Mouse (Mus musculus) forebrain, embryonic 16.5 days (tissue): ENCODE measurements at regions not wholly inside any gene's neighbourhood (a gene's known extent, or its start where the extent isn't known, plus 50 kb on each side); places are given as distances from the start of the nearest gene placed in this dataset.
A peak's percentile ranks its signal among the peaks of the same experiment; 100 is the strongest.

Experiments
- ATAC-seq: fragments of 200-750 bp; cut with Nextera tagmentation; 2 replicates; pipeline ENCODE4 v1.8.0; 2017; ENCODE audit warnings: mild to moderate bottlenecking, moderate library complexity
- H3K27ac ChIP-seq: fragments of 300-500 bp; sonication (generic); 2 replicates; pipeline ENCODE4 v1.5.1; 2014; ENCODE audit warnings: low read length, control low read depth
- H3K27me3 ChIP-seq: fragments of 300-500 bp; sonication (generic); replicated peaks from 2 replicates; pipeline ENCODE4 v1.6.1; 2014; ENCODE audit warnings: low read length; ENCODE audit not compliant: control insufficient read depth, insufficient read depth
- H3K36me3 ChIP-seq: fragments of 300-500 bp; sonication (generic); 2 replicates; pipeline ENCODE4 v1.6.1; 2014; ENCODE audit not compliant: control insufficient read depth, insufficient read depth
- H3K4me1 ChIP-seq: fragments of 300-500 bp; sonication (generic); replicated peaks from 2 replicates; pipeline ENCODE4 v1.6.1; 2014; ENCODE audit warnings: low read length; ENCODE audit not compliant: control insufficient read depth, insufficient read depth
- H3K4me2 ChIP-seq: fragments of 300-500 bp; sonication (generic); 2 replicates; pipeline ENCODE4 v1.6.1; 2014; ENCODE audit warnings: mild to moderate bottlenecking, low read length, control low read depth
- H3K4me3 ChIP-seq: fragments of 300-500 bp; sonication (generic); replicated peaks from 2 replicates; pipeline ENCODE4 v1.5.1; 2014; ENCODE audit warnings: mild to moderate bottlenecking, low read length, control low read depth
- H3K9ac ChIP-seq: fragments of 300-500 bp; sonication (generic); replicated peaks from 2 replicates; pipeline ENCODE4 v1.6.1; 2014; ENCODE audit warnings: low read depth, low read length, control low read depth
- H3K9me3 ChIP-seq: fragments of 300-500 bp; sonication (generic); 2 replicates; pipeline ENCODE4 v1.6.1; 2016; ENCODE audit warnings: low read length; ENCODE audit not compliant: control insufficient read depth
- WGBS: fragments of 180-500 bp; shearing (Covaris S2); extraction: QIAGEN DNeasy Blood & Tissue Kit; methylation state at CpG from one replicate; pipeline ENCODE4 v1.1.7; 2014; 5-methylcytosine and 5-hydroxymethylcytosine counted together

DNA sequence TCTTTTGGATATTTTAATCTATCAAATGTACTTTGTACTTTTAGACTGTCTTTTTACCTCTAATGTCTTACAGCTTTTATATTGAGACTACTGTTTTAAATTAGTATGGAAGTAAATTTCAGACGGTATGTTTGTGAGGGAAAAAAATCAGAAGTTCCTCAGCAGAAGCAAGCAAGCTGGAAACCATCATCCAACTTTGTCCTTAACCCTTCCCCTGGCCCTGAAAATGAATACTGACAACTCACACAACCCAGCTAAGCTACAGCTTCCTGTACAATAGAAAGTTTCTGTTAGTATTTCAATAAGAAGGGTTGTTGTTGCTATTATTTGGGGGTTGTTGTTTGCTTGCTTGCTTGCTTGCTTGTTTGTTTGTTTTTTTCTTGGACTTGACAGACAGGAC is 350.4 kb downstream of the Rpl36a-ps1 start:
- Histone ChIP-seq H3K9ac (no peak overlapping the region), H3K4me1 (0 out of 2 replicates have a peak, but pooled peaks cover 3% of the 10 kb centered on the region), H3K27me3 (no peaks in the 10 kb centered on the region), H3K9me3 (no peaks in the 10 kb centered on the region), H3K4me2 (no peak overlapping the region), H3K27ac (no peak overlapping the region), H3K36me3 (no peaks in the 10 kb centered on the region), H3K4me3 (no peak overlapping the region)
- 68% methylated on average over 1 of the region's 1 CpGs for WGBS
- ATAC-seq: no peak

DNA sequence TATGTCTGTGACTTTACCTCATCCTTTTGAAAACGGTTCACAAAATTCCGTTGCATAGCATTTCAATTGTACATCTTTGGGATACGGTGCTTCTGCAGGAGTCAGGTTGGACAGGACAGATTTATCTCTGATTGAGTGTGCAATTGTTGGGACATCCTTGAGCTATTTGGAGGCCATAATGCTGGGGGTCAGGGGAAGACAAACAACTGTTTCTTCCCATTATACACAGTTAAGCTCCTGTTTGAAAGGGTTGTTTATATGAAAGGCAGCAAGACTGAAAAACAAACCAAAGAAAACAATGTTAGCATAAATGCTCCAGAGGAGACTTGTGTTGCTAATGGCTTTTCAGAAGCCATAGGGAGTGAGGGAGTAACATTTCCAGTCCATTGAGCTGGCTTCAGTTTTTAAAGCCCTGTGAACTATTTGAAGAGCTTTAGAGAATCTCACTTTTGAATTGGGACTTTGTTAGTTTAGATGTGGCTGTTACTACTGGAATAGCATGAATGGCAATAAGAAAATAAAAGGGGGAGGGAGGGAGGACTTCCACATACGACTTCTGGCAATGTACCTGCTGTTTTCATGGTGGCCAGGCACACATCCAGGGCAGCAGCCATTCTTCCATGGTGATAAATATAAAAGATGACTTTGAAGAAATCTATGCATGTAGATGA is 351.3 kb downstream of the Rpl36a-ps1 start:
- no peak overlapping the region for H3K9ac ChIP-seq
- WGBS: 41% methylated on average over 4 of the region's 4 CpGs
- no peak for ATAC-seq

DNA sequence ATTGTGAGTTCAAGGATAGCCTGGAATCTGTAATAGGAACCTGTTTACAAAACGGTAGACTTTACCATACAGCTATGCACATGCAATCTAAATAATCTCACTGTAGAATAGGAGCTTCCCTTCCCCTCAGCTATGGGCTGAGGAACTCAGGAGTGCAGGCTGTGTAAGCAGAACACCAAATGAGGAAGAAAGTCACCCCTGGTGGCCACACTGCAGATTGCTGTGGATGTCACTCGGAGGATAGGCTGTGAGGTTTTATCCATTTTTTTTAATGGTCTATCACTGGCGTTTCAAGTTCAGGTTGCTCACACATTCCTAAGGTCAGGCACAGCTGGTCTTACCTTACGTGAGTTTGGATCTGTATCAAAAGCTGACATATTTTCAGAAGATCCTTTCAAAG is 365.1 kb downstream of the Rpl36a-ps1 start:
- no peaks in the 10 kb centered on the region for H3K9me3 ChIP-seq
- no peaks in the 10 kb centered on the region for H3K27me3 ChIP-seq
- H3K4me1 ChIP-seq: no peaks in the 10 kb centered on the region
- WGBS: 80% methylated on average over 4 of the region's 4 CpGs
- ATAC-seq: no peak
- H3K36me3 ChIP-seq: no peaks in the 10 kb centered on the region
- no peak overlapping the region for H3K4me3 ChIP-seq
- no peak overlapping the region for H3K4me2 ChIP-seq
- H3K9ac ChIP-seq: no peak overlapping the region
- no peak overlapping the region for H3K27ac ChIP-seq

More for the DNA sequence above, 351.3 kb downstream of the Rpl36a-ps1 start:
- Histone ChIP-seq H3K27ac (no peak overlapping the region), H3K4me1 (0 out of 2 replicates have a peak, but pooled peaks cover 3% of the 10 kb centered on the region), H3K27me3 (no peaks in the 10 kb centered on the region), H3K36me3 (no peaks in the 10 kb centered on the region), H3K4me3 (no peak overlapping the region), H3K4me2 (no peak overlapping the region), H3K9me3 (no peaks in the 10 kb centered on the region)

DNA sequence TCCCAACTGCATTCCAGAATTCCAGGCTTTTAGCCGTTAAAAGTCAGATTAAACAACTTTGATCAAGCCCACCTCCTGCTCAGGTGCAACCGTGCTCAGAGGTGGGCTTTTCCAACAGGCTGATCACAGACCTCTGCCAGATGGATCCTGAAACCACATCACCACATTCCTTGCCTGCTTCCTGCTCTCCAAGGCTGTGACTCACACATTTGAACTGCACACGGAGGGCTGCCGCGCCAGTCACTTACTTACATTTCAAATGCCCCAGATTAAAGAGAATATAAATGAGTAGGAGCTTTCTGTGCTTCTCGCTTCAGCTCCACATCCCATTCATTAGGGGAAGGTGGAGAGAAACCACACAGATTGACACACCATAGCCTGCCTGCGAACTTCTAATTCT is 367.6 kb downstream of the Rpl36a-ps1 start:
- H3K4me3 ChIP-seq: no peak overlapping the region
- H3K4me2 ChIP-seq: no peak overlapping the region
- no peaks in the 10 kb centered on the region for H3K27me3 ChIP-seq
- no peaks in the 10 kb centered on the region for H3K4me1 ChIP-seq
- H3K9me3 ChIP-seq: no peaks in the 10 kb centered on the region
- H3K9ac ChIP-seq: no peak overlapping the region
- no peaks in the 10 kb centered on the region for H3K36me3 ChIP-seq
- H3K27ac ChIP-seq: no peak overlapping the region
- WGBS: 62% methylated on average over 7 of the region's 7 CpGs
- no peak for ATAC-seq

DNA sequence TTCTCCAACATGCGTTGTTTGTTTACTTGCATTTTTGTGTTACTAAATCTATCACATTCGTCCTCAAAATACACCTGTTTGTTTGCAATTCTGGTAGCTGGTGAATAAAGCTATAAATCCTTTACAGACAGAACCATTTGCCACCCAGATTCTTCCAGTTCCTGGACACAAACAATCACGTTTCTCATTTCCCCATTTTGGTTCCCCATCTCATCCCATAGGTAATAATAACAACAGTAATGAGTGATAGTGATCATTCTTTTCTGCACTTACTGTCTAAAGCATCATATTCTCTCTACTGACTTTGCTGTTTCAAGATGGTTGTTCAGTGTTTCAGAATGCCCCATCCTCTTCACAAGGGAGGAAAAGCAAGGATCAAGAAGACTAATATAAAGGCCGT is 368.3 kb downstream of the Rpl36a-ps1 start:
- H3K36me3 ChIP-seq: no peaks in the 10 kb centered on the region
- ATAC-seq: no peak
- no peak overlapping the region for H3K27ac ChIP-seq
- H3K4me1 ChIP-seq: no peaks in the 10 kb centered on the region
- no peak overlapping the region for H3K4me2 ChIP-seq
- H3K9me3 ChIP-seq: no peaks in the 10 kb centered on the region
- 88% methylated on average over 4 of the region's 4 CpGs for WGBS
- H3K4me3 ChIP-seq: no peak overlapping the region
- no peaks in the 10 kb centered on the region for H3K27me3 ChIP-seq
- H3K9ac ChIP-seq: no peak overlapping the region

DNA sequence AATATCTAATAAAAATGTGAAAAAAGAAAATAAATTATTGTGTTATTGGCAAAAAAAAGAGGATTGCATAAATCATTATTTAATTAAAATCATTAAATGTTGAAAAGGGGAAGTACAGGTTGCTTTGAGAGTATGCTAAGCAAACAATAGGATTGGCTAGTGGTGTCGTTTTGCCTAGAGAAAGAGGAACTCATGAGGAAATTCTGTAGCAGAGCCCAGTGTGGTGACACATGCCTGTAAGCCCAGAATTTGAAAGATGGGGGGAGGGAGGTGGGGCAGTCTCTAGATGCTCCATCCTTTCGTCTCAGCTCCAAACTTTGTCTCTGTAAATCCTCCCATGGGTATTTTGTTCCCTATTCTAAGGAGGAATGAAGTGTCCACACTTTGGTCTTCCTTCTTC is 388.3 kb downstream of the Rpl36a-ps1 start:
- H3K9me3 ChIP-seq: no peaks in the 10 kb centered on the region
- H3K27me3 ChIP-seq: no peaks in the 10 kb centered on the region
- H3K4me3 ChIP-seq: no peak overlapping the region
- no peaks in the 10 kb centered on the region for H3K4me1 ChIP-seq
- no peak for ATAC-seq
- no peak overlapping the region for H3K9ac ChIP-seq
- no peak overlapping the region for H3K4me2 ChIP-seq
- H3K36me3 ChIP-seq: no peaks in the 10 kb centered on the region
- 59% methylated on average over 2 of the region's 2 CpGs for WGBS
- H3K27ac ChIP-seq: no peak overlapping the region

DNA sequence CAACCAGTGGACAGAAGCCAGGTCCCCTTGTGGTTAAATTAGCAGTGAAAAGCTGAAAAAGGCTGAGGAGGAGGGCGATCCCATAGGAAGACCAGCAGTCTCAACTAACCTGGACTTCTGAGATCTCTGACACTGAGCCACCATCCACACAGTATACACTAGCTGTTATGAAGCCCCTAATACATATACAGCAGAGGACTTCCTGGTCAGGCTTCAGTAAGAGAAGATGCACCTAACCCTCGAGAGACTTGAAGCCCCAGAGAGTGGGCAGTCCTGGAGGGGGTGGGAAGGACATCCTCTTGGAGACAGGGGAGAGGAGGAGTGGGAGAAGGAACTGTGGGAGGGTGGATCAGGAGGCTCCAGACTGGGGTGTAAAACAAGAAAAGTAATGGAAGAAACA is 397.9 kb downstream of the Rpl36a-ps1 start:
- H3K4me2 ChIP-seq: no peak overlapping the region
- no peaks in the 10 kb centered on the region for H3K27me3 ChIP-seq
- no peak overlapping the region for H3K9ac ChIP-seq
- H3K9me3 ChIP-seq: no peaks in the 10 kb centered on the region
- H3K4me3 ChIP-seq: no peak overlapping the region
- H3K36me3 ChIP-seq: no peaks in the 10 kb centered on the region
- ATAC-seq: no peak
- H3K4me1 ChIP-seq: no peaks in the 10 kb centered on the region
- no peak overlapping the region for H3K27ac ChIP-seq
- WGBS: 90% methylated on average over 2 of the region's 2 CpGs

DNA sequence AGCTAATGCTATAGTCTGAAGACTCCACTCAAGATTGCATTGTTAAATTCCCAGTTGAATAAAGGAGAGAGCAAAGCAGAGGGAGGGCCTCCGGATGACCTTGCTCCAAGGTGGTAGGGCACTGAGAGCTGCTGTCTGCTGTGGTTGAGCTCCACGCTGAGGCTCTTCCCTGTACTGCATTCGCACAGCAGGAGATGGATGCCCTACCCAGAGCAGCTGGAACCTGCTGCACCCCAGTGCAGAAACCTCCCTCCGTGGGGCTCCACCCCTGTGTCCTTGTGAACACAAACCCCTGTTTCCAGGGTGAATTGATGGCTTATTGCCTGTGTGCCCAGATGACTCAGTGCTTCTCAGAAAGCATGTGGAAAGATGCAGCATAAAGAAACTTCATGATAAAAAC is 404.3 kb downstream of the Rpl36a-ps1 start:
- H3K9me3 ChIP-seq: no peaks in the 10 kb centered on the region
- 5% methylated on average over 4 of the region's 4 CpGs for WGBS
- H3K4me1 ChIP-seq: no peaks in the 10 kb centered on the region
- no peak overlapping the region for H3K9ac ChIP-seq
- no peaks in the 10 kb centered on the region for H3K27me3 ChIP-seq
- ATAC-seq: peak; percentile 64
- H3K4me3 ChIP-seq: no peak overlapping the region
- H3K4me2 ChIP-seq: no peak overlapping the region
- H3K36me3 ChIP-seq: no peaks in the 10 kb centered on the region
- H3K27ac ChIP-seq: no peak overlapping the region

DNA sequence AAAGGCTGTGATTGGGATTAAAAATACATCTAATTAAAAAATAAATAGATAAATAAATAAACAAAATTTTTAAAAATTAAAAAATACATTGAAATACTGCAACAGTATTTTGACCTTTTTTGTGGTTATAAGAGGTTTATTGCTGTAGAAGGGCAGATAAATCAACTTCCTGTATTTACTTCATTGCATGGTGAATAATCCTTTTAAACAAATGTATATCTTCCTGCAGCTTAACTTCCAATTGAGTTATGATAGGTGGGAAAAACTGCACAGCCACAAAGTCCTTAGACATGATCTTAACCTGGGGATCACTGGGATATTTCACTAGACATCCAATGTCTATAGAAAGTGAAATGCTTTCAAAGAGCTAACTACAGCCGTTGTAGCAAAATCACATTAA is 402.1 kb upstream of the Dach1 start:
- no peak overlapping the region for H3K9ac ChIP-seq
- no peaks in the 10 kb centered on the region for H3K27me3 ChIP-seq
- H3K36me3 ChIP-seq: no peaks in the 10 kb centered on the region
- ATAC-seq: no peak
- no peaks in the 10 kb centered on the region for H3K9me3 ChIP-seq
- WGBS: 90% methylated on average over 1 of the region's 1 CpGs
- H3K4me2 ChIP-seq: no peak overlapping the region
- no peak overlapping the region for H3K27ac ChIP-seq
- no peak overlapping the region for H3K4me3 ChIP-seq
- no peaks in the 10 kb centered on the region for H3K4me1 ChIP-seq

DNA sequence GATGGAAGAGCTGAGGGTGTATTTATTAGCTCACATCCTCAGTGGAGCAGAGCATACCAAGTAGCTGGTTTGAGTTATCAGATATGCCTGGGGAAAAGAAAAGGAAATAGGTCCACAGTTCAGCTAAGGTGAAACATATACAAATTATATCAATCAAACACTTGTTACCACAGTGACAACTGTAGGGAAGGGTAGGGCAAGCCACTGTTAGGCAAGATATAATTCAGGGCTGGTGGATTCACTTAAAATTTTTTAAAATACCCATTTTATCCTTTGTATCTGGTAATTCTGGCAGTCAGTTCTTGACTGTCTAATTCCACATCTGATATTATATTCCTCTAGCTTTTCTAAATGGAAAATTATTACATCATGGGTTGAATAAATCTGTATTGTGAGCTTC is 392.4 kb upstream of the Dach1 start:
- ATAC-seq: no peak
- no peaks in the 10 kb centered on the region for H3K4me1 ChIP-seq
- no peaks in the 10 kb centered on the region for H3K27me3 ChIP-seq
- H3K4me2 ChIP-seq: no peak overlapping the region
- no peak overlapping the region for H3K4me3 ChIP-seq
- no peaks in the 10 kb centered on the region for H3K36me3 ChIP-seq
- H3K9ac ChIP-seq: no peak overlapping the region
- H3K27ac ChIP-seq: no peak overlapping the region
- H3K9me3 ChIP-seq: no peaks in the 10 kb centered on the region
